Mouse (Mus musculus) myocyte (in vitro differentiated cells): ENCODE data around the gene Atp5c1. TPM values are rescaled to one million over a fixed set of nuclear protein-coding genes. Genes with fewer than 3 reads are reported as not detected.

Experiments
- H3K27me3 ChIP-seq: one replicate; pipeline ENCODE4 v1.6.1; 2011; ENCODE audit not compliant: control insufficient read depth, insufficient read depth, insufficient read length
- H3K36me3 ChIP-seq: one replicate; pipeline ENCODE4 v1.6.1; 2011; ENCODE audit not compliant: control insufficient read depth, insufficient read depth
- H3K4me2 ChIP-seq: one replicate; pipeline ENCODE4 v1.6.1; 2011; ENCODE audit warnings: low read depth, control low read depth
- H3K4me3 ChIP-seq: one replicate; pipeline ENCODE4 v1.5.1; 2011; ENCODE audit warnings: mild to moderate bottlenecking, control low read depth, moderate library complexity
- H3K79me2 ChIP-seq: one replicate; pipeline ENCODE4 v1.6.1; 2011; ENCODE audit not compliant: control insufficient read depth, insufficient read depth
- H3ac ChIP-seq: one replicate; pipeline ENCODE4 v1.6.1; 2011; ENCODE audit not compliant: control insufficient read depth, insufficient read length
- CEBPB ChIP-seq: IDR thresholded peaks from 2 replicates; pipeline ENCODE4 v1.6.1; 2011; ENCODE audit warnings: mild to moderate bottlenecking, moderate library complexity; ENCODE audit not compliant: poor library complexity, insufficient read depth, severe bottlenecking
- E2F4 ChIP-seq: IDR thresholded peaks from one replicate; pipeline ENCODE4 v1.6.1; 2011; ENCODE audit warnings: mild to moderate bottlenecking, control low read depth, moderate library complexity; ENCODE audit not compliant: insufficient read depth
- MAX ChIP-seq: IDR thresholded peaks from one replicate; pipeline ENCODE4 v1.6.1; 2011; ENCODE audit warnings: low read depth, mild to moderate bottlenecking, control low read depth
- MYOD1 ChIP-seq, 3 experiments: IDR thresholded peaks; one replicate each; pipeline ENCODE4 v1.6.1; 2011; ENCODE audit warnings: control low read depth in 2 of 3, low read depth in 2 of 3, mild to moderate bottlenecking in 2 of 3, moderate library complexity in 1 of 3; ENCODE audit not compliant: insufficient read length in 2 of 3, control insufficient read depth in 1 of 3
- MYOG ChIP-seq, 3 experiments: IDR thresholded peaks; one replicate each; pipeline ENCODE4 v1.6.1; 2011; ENCODE audit warnings: control low read depth in 2 of 3, low read depth in 2 of 3, mild to moderate bottlenecking in 2 of 3; ENCODE audit not compliant: insufficient read length in 2 of 3, control insufficient read depth in 1 of 3, insufficient read depth in 1 of 3
- POLR2A ChIP-seq: IDR thresholded peaks from one replicate; pipeline ENCODE4 v1.6.1; 2011; ENCODE audit warnings: low read depth, mild to moderate bottlenecking, control low read depth, moderate library complexity; ENCODE audit not compliant: insufficient read length
- POLR2AphosphoS2 ChIP-seq: IDR thresholded peaks from one replicate; pipeline ENCODE4 v1.6.1; 2011; ENCODE audit warnings: low read depth, control low read depth; ENCODE audit not compliant: insufficient read length
- REST ChIP-seq: IDR thresholded peaks from one replicate; pipeline ENCODE4 v1.6.1; 2011; ENCODE audit warnings: mild to moderate bottlenecking, control low read depth, moderate library complexity; ENCODE audit not compliant: insufficient read depth, insufficient read length
- SRF ChIP-seq: IDR thresholded peaks from one replicate; pipeline ENCODE4 v1.6.1; 2011; ENCODE audit warnings: low read depth; ENCODE audit not compliant: control insufficient read depth, insufficient read length
- TCF12 ChIP-seq: IDR thresholded peaks from one replicate; pipeline ENCODE4 v1.6.1; 2011; ENCODE audit warnings: mild to moderate bottlenecking, control low read depth; ENCODE audit not compliant: poor library complexity, insufficient read depth, severe bottlenecking
- TCF3 ChIP-seq: IDR thresholded peaks from one replicate; pipeline ENCODE4 v1.6.1; 2011; ENCODE audit warnings: low read depth, control low read depth; ENCODE audit not compliant: insufficient read length
- USF1 ChIP-seq: IDR thresholded peaks from one replicate; pipeline ENCODE4 v1.6.1; 2011; ENCODE audit warnings: low read depth, mild to moderate bottlenecking, control low read depth, moderate library complexity
- polyA plus RNA-seq: library from polyadenylated mRNA; unstranded; fragments of >200 nt; fragmentation: generic; extraction: Trizol; gene quantifications from one replicate; pipeline ENCODE4 v1.2.1, GENCODE M21; 2012; ENCODE audit warnings: missing spikeins

The Atp5c1 gene
- polyA plus RNA-seq, 1 experiment: 593 TPM

DNA sequence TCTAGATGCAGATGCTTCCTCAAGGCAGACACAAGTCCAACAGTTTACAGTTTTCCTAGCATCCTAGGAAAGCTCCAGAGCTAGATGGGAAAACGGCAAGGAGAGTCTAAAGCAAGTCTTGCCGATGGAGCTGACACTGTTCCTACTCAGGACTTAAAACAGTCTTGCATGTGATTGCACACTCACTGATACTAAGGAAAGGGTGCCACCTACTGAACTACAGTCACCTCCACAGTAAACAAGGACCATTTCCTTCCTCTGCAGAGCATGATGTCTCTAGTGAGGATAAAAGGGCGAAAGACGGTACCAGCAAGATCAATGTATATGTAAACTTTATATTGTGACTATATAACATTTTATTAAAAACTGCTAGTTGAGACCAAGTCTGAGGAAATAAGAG is 46.6 kb downstream of the Atp5c1 start:
- H3ac ChIP-seq: no peak overlapping the region
- H3K36me3 ChIP-seq: no peaks in the 10 kb centered on the region
- peaks cover 3% of the 10 kb centered on the region for H3K79me2 ChIP-seq
- TF ChIP-seq TCF12 (no peak), SRF (no peak), MYOG (IDR thresholded peaks at IDR 0.05; ENCODE audit: control insufficient read depth in 1 of 3, insufficient read depth in 1 of 3, insufficient read length in 2 of 3, low read depth in 2 of 3) (no peak), POLR2AphosphoS2 (no peak), E2F4 (no peak), CEBPB (no peak), REST (no peak), USF1 (no peak), POLR2A (no peak), MAX (no peak), MYOD1 (IDR thresholded peaks at IDR 0.05; ENCODE audit: control insufficient read depth in 1 of 3, insufficient read length in 2 of 3, low read depth in 2 of 3) (no peak), TCF3 (no peak)
- no peak overlapping the region for H3K4me3 ChIP-seq
- no peak overlapping the region for H3K4me2 ChIP-seq
- no peaks in the 10 kb centered on the region for H3K27me3 ChIP-seq

DNA sequence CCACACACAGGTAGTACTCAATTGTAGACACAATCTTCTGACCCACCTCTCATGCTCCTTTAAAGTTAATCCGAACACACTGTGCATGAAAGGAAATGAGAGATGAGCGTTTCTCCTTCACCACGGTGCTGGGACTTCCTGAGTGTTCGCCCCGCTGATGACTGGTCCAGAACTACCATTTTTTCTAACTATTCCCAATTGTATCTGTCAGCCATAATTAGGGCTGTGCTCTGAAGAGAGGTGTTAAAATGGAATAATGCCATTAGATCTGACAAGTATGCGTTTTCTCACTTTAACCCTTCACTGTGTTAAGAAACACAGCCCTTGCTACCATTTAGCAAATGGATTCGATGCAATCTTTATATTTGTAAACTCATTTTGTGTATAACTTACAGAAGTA is 50.6 kb downstream of the Atp5c1 start:
- H3K79me2 ChIP-seq: peaks cover 4% of the 10 kb centered on the region
- H3K4me2 ChIP-seq: no peak overlapping the region
- TF ChIP-seq CEBPB: no peak
- no peak for TF ChIP-seq TCF12
- no peak for TF ChIP-seq MYOD1 (IDR thresholded peaks at IDR 0.05; ENCODE audit: control insufficient read depth in 1 of 3, insufficient read length in 2 of 3, low read depth in 2 of 3)
- TF ChIP-seq MYOG (IDR thresholded peaks at IDR 0.05; ENCODE audit: control insufficient read depth in 1 of 3, insufficient read depth in 1 of 3, insufficient read length in 2 of 3, low read depth in 2 of 3): no peak
- no peak for TF ChIP-seq SRF
- no peak for TF ChIP-seq E2F4
- TF ChIP-seq MAX: no peak
- no peak for TF ChIP-seq POLR2A
- TF ChIP-seq USF1: no peak
- TF ChIP-seq POLR2AphosphoS2: no peak
- TF ChIP-seq REST: no peak
- no peak for TF ChIP-seq TCF3
- no peaks in the 10 kb centered on the region for H3K36me3 ChIP-seq
- no peak overlapping the region for H3ac ChIP-seq
- H3K27me3 ChIP-seq: no peaks in the 10 kb centered on the region
- H3K4me3 ChIP-seq: no peak overlapping the region

DNA sequence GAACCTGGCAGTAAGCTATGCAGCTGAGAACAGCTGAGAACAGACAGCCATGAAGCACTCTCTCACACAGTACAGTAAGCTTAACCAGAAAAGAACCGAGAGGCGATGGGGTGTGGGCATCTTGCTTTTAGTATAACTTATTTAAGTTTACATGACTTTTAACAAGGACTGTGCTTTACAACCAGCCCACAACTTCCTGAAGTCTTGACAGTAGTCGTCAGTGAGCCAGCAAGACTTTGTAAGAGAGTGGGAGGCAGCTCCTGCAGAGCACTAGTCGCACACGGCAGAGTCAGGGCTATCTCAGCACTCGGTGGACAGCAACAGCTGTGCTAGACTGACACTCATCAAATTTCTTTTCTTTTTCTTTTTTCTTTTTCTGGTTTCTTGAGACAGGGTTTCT is 56.0 kb downstream of the Atp5c1 start:
- H3K27me3 ChIP-seq: no peaks in the 10 kb centered on the region
- TF ChIP-seq CEBPB: no peak
- TF ChIP-seq USF1: no peak
- no peak for TF ChIP-seq POLR2AphosphoS2
- peak in 1 of 3 experiments; percentile 23 for TF ChIP-seq MYOD1 (IDR thresholded peaks at IDR 0.05; ENCODE audit: control insufficient read depth in 1 of 3, insufficient read length in 2 of 3, low read depth in 2 of 3)
- TF ChIP-seq POLR2A: no peak
- H3K79me2 ChIP-seq: peaks cover 4% of the 10 kb centered on the region
- no peak overlapping the region for H3K4me3 ChIP-seq
- no peak overlapping the region for H3K4me2 ChIP-seq
- no peaks in the 10 kb centered on the region for H3K36me3 ChIP-seq
- H3ac ChIP-seq: no peak overlapping the region

DNA sequence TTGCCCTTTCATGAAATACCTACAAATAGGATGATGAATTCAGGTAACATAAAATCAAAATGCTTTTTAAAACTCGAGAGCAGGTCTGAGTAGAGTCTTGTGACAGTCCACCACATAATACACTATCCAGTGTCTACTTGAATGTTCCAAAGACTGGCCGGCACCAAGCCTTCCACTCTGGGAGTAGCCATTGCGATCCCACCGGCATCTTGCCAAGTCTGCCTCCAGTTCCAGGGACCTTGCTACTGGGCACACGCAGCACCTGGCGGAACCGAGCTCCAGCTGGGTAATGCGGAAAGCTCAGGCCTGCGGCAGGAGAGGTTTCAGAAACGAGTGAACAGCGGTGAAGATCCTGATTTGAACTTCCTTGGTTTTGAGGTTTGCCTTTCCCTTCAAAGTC is 59.0 kb downstream of the Atp5c1 start:
- no peaks in the 10 kb centered on the region for H3K36me3 ChIP-seq
- H3K4me2 ChIP-seq: no peak overlapping the region
- H3K4me3 ChIP-seq: no peak overlapping the region
- no peaks in the 10 kb centered on the region for H3K27me3 ChIP-seq
- TF ChIP-seq POLR2AphosphoS2 (no peak), CEBPB (no peak), USF1 (no peak), MYOD1 (IDR thresholded peaks at IDR 0.05; ENCODE audit: control insufficient read depth in 1 of 3, insufficient read length in 2 of 3, low read depth in 2 of 3) (no peak), SRF (no peak), MAX (no peak)
- no peak overlapping the region for H3ac ChIP-seq
- H3K79me2 ChIP-seq: peaks cover under 1% of the 10 kb centered on the region

DNA sequence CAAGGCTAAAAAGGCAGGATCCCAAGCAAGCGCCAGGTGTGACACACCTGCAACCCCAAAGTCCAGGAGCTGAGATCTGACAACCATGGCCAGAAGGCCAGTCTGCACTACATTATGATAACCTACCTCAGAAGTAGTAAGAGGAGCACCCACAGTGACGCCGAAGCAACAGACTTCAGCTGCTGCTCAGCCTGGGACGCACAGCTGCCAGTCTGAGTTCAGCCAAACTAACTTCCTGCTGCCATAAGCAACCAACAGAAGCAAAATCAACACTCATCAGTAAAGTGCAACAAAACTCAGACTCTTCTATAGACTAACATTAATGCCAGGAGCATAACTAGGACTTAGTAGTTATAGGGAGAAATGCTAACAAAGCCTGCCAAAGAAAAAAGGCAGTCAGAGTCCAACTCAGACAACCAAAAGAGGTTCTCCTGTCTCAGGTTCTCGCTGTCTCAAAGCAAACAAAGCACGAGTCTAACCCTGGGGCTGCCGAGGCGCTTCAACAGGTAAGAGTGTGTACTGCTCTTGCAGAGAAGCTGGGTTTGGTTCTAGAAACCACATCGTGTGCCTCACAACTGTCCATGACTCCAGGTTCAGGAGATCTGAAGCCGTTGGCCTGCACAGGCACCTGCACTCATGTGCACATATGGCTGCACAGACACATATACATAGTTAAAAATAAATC is 65.2 kb downstream of the Atp5c1 start:
- Histone ChIP-seq H3K27me3 (no peaks in the 10 kb centered on the region), H3K4me3 (no peak overlapping the region), H3K36me3 (no peaks in the 10 kb centered on the region), H3K4me2 (no peak overlapping the region), H3K79me2 (peaks cover 12% of the 10 kb centered on the region), H3ac (no peak overlapping the region)
- TF ChIP-seq MAX: no peak
